Mouse (Mus musculus): ENCODE measurements at regions not wholly inside any gene's neighbourhood (a gene's known extent, or its start where the extent isn't known, plus 50 kb on each side); places are given as distances from the start of the nearest gene placed in this dataset.
"Not testable (repeated sequence)": the region's sequence is repeated elsewhere in the genome, so short reads cannot be mapped to it uniquely, and the experiment has no call there.

DNA sequence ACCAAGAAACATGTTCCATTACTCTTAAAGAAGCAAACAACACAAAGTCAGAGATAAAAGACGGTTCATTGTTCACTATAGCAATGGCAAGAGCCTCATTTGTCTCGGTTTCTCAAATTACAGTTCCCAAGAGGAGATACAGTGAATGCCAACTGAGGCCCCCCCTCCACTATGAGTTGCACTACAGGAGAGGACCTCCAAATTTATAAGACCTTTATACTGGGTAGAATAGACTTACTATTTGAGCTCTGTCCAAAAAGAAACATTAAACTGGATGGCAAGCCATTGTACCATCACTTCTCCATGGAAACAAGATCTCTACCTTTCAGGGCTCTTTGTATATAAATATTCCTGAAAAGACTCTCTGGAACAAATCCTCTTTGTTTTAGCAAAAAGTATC is 66.4 kb downstream of the Fundc1 start:
- DNase-seq (ENCODE audit: low spot score in 2 of 2): no peak
- intact Hi-C loops (cut with DNase I): no loop called here

DNA sequence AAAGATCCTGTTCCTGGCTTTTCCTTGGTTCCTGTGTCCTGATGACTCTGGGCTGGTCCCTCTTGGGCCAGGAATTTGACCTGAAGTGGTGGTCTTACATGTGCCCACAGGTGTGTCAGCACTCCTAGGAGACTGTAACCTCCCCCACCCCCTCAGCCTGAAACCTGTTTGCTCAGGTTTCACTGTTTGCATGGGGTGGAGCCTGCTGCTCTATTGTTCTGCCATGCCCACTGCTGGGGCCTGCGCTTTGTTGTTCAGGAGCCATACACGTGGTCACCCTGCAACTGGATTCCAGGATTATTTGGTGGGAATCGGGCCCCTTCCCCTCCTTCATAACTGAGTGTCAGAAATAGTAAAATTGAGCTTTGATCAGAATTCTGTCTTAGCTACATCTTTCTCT is 99.0 kb downstream of the Fundc1 start:
- intact Hi-C loops (cut with DNase I): not testable (repeated sequence)

DNA sequence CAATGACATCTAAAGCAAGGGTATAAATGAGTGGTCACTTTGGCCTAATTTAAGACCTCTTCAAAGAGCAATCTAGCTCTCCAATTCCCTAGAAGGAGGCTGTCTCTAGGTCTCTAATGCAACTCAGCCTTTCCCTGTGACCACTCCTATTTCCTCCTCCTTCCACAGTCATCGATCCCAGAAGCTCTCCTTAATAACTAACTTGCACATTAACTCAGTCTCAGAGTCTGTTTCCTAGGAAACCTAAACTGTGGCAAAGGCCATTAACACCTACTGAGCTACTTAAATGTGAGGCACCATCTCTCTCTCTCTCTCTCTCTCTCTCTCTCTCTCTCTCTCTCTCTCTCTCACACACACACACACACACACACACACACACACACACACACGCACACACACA is 115.6 kb downstream of the Fundc1 start:
- intact Hi-C loops (cut with DNase I): no loop called here

More for the DNA sequence above, 99.0 kb downstream of the Fundc1 start:
- not testable (repeated sequence) for DNase-seq (ENCODE audit: low spot score in 2 of 2)

GRCm38 (mm10) chrX:17415163-17415562 is 96.0 kb upstream of the Efhc2 start:
- intact Hi-C loops (cut with DNase I): no loop called here

More for the DNA sequence above, 115.6 kb downstream of the Fundc1 start:
- DNase-seq (ENCODE audit: low spot score in 2 of 2): no peak

GRCm38 (mm10) chrX:17404271-17404670 is 85.1 kb upstream of the Efhc2 start:
- intact Hi-C loops (cut with DNase I): loop anchor here (5.0 kb wide), 1 partner anchor 52 kb away; no protein-coding TSS in a partner anchor
- no peak for DNase-seq (ENCODE audit: low spot score in 2 of 2)

More at GRCm38 (mm10) chrX:17415163-17415562, 96.0 kb upstream of the Efhc2 start:
- DNase-seq (ENCODE audit: low spot score in 2 of 2): no peak

Measured in left cerebral cortex, postnatal 25 days (tissue).